Mouse (Mus musculus) MEL (cell line): ENCODE data around the gene Mmp9. TPM values are rescaled to one million over a fixed set of nuclear protein-coding genes. Genes with fewer than 3 reads are reported as not detected.
A peak's percentile ranks its signal among the peaks of the same experiment; 100 is the strongest.

Experiments
- DNase-seq: peaks from one replicate; pipeline ENCODE4 v3.0.0; 2011; ENCODE audit warnings: low read depth, low spot score
- H3K27ac ChIP-seq: 2 replicates; pipeline ENCODE4 v1.5.1; 2012; ENCODE audit warnings: low read depth, mild to moderate bottlenecking, control low read depth, low read length, moderate library complexity; ENCODE audit not compliant: control insufficient read depth
- H3K27me3 ChIP-seq, 2 experiments: fragments of 150-350 bp in 1 of 2; sonication (generic) in 1 of 2; 2 replicates each; pipeline ENCODE4 v1.6.1; 2012; ENCODE audit warnings: low read length in 2 of 2, mild to moderate bottlenecking in 2 of 2, improper control_type of control experiment in 1 of 2, moderate library complexity in 1 of 2; ENCODE audit not compliant: insufficient read depth in 2 of 2, control insufficient read depth in 1 of 2
- H3K36me3 ChIP-seq, 2 experiments: 2 replicates each; pipeline ENCODE4 v1.6.1; 2012 to 2014; ENCODE audit warnings: low read length in 2 of 2, improper control_type of control experiment in 1 of 2, inconsistent platforms in 1 of 2, mild to moderate bottlenecking in 1 of 2; ENCODE audit not compliant: insufficient read depth in 2 of 2, control insufficient read depth in 1 of 2
- H3K4me1 ChIP-seq, 2 experiments: fragments of 150-350 bp in 1 of 2; sonication (generic) in 1 of 2; 2 replicates each; pipeline ENCODE4 v1.6.1; 2012; ENCODE audit warnings: low read length in 2 of 2, improper control_type of control experiment in 1 of 2, mild to moderate bottlenecking in 1 of 2; ENCODE audit not compliant: insufficient read depth in 2 of 2, control insufficient read depth in 1 of 2
- H3K4me3 ChIP-seq, 2 experiments: fragments of 150-350 bp in 1 of 2; sonication (generic) in 1 of 2; 2 replicates each; pipeline ENCODE4 v1.5.1; 2012; ENCODE audit warnings: low read depth in 2 of 2, low read length in 2 of 2, mild to moderate bottlenecking in 2 of 2, moderate library complexity in 2 of 2, control low read depth in 1 of 2, improper control_type of control experiment in 1 of 2; ENCODE audit not compliant: control insufficient read depth in 1 of 2, insufficient read depth in 1 of 2
- H3K79me2 ChIP-seq: 2 replicates; pipeline ENCODE4 v1.6.1; 2012; ENCODE audit warnings: mild to moderate bottlenecking, low read length, moderate library complexity; ENCODE audit not compliant: control insufficient read depth, poor library complexity, insufficient read depth
- H3K9ac ChIP-seq: 2 replicates; pipeline ENCODE4 v1.6.1; 2012; ENCODE audit warnings: low read depth, mild to moderate bottlenecking, control low read depth, low read length, moderate library complexity; ENCODE audit not compliant: control insufficient read depth, poor library complexity, severe bottlenecking
- H3K9me3 ChIP-seq: fragments of 150-350 bp; sonication (generic); replicated peaks from 2 replicates; pipeline ENCODE4 v1.6.1; 2012; ENCODE audit warnings: mild to moderate bottlenecking, low read length, improper control_type of control experiment, moderate library complexity; ENCODE audit not compliant: insufficient read depth
- CHD2 ChIP-seq: IDR thresholded peaks from 2 replicates; pipeline ENCODE4 v1.6.1; 2011; ENCODE audit warnings: low read length, improper control_type of control experiment
- CTCF ChIP-seq, 3 experiments: IDR thresholded peaks in 2 of 3; conservative IDR thresholded peaks in 1 of 3; 2 replicates each; pipeline ENCODE4 v1.5.1; 2011 to 2012; ENCODE audit warnings: low read length in 3 of 3, low read depth in 2 of 3, mild to moderate bottlenecking in 2 of 3, improper control_type of control experiment in 1 of 3, inconsistent platforms in 1 of 3, mixed read lengths in 1 of 3, moderate library complexity in 1 of 3; ENCODE audit not compliant: control insufficient read depth in 1 of 3, insufficient read depth in 1 of 3, poor library complexity in 1 of 3, severe bottlenecking in 1 of 3
- EP300 ChIP-seq, 2 experiments: IDR thresholded peaks; 2 replicates each; pipeline ENCODE4 v1.6.1; 2011; ENCODE audit warnings: improper control_type of control experiment in 2 of 2, low read length in 2 of 2, low read depth in 1 of 2, mild to moderate bottlenecking in 1 of 2
- ETS1 ChIP-seq: IDR thresholded peaks from 2 replicates; pipeline ENCODE4 v1.6.1; 2012; ENCODE audit warnings: low read depth, mild to moderate bottlenecking, inconsistent platforms, low read length, improper control_type of control experiment, moderate library complexity
- GATA1 ChIP-seq: IDR thresholded peaks from 2 replicates; pipeline ENCODE4 v1.6.1; 2011; ENCODE audit warnings: low read depth, low read length, improper control_type of control experiment
- KAT2A ChIP-seq: conservative IDR thresholded peaks from 2 replicates; pipeline ENCODE4 v1.6.1; 2012; ENCODE audit warnings: low read depth, low read length, improper control_type of control experiment, inconsistent platforms
- MAX ChIP-seq: IDR thresholded peaks from 2 replicates; pipeline ENCODE4 v1.6.1; 2011; ENCODE audit warnings: low read length, improper control_type of control experiment
- MAZ ChIP-seq: IDR thresholded peaks from 2 replicates; pipeline ENCODE4 v1.6.1; 2012; ENCODE audit warnings: low read depth, mild to moderate bottlenecking, inconsistent platforms, low read length, improper control_type of control experiment
- MXI1 ChIP-seq: IDR thresholded peaks from 2 replicates; pipeline ENCODE4 v1.6.1; 2011; ENCODE audit warnings: mild to moderate bottlenecking, low read depth, low read length, improper control_type of control experiment
- MYC ChIP-seq: IDR thresholded peaks from 2 replicates; pipeline ENCODE4 v1.6.1; 2011; ENCODE audit warnings: low read depth, mild to moderate bottlenecking, low read length, improper control_type of control experiment, moderate library complexity
- NELFE ChIP-seq: IDR thresholded peaks from 2 replicates; pipeline ENCODE4 v1.6.1; 2011; ENCODE audit warnings: low read depth, low read length, improper control_type of control experiment
- NRF1 ChIP-seq: IDR thresholded peaks from 2 replicates; pipeline ENCODE4 v1.6.1; 2014; ENCODE audit warnings: low read depth, mild to moderate bottlenecking, inconsistent platforms, low read length, improper control_type of control experiment, moderate library complexity; ENCODE audit not compliant: poor library complexity, insufficient read depth, severe bottlenecking
- POLR2A ChIP-seq, 2 experiments: IDR thresholded peaks; 2 replicates each; pipeline ENCODE4 v1.6.1; 2011 to 2012; ENCODE audit warnings: low read length in 2 of 2, mild to moderate bottlenecking in 2 of 2, control low read depth in 1 of 2, improper control_type of control experiment in 1 of 2, low read depth in 1 of 2, moderate library complexity in 1 of 2; ENCODE audit not compliant: control insufficient read depth in 1 of 2, insufficient read depth in 1 of 2, poor library complexity in 1 of 2
- POLR2AphosphoS2 ChIP-seq: IDR thresholded peaks from 2 replicates; pipeline ENCODE4 v1.6.1; 2011; ENCODE audit warnings: low read length, improper control_type of control experiment
- RAD21 ChIP-seq: IDR thresholded peaks from 2 replicates; pipeline ENCODE4 v1.6.1; 2011; ENCODE audit warnings: mild to moderate bottlenecking, low read depth, low read length, improper control_type of control experiment
- RCOR1 ChIP-seq: IDR thresholded peaks from 2 replicates; pipeline ENCODE4 v1.6.1; 2012; ENCODE audit warnings: low read depth, mild to moderate bottlenecking, inconsistent platforms, low read length, improper control_type of control experiment
- SIN3A ChIP-seq: IDR thresholded peaks from 2 replicates; pipeline ENCODE4 v1.6.1; 2012; ENCODE audit warnings: low read length, improper control_type of control experiment, inconsistent platforms
- SMC3 ChIP-seq: IDR thresholded peaks from 2 replicates; pipeline ENCODE4 v1.6.1; 2011; ENCODE audit warnings: low read depth, low read length, improper control_type of control experiment
- TAL1 ChIP-seq: IDR thresholded peaks from 2 replicates; pipeline ENCODE4 v1.6.1; 2012; ENCODE audit warnings: mild to moderate bottlenecking, inconsistent platforms, low read length, moderate library complexity, mixed read lengths
- TCF12 ChIP-seq: IDR thresholded peaks from 2 replicates; pipeline ENCODE4 v1.6.1; 2014; ENCODE audit warnings: low read depth, mild to moderate bottlenecking, inconsistent platforms, low read length, improper control_type of control experiment, moderate library complexity
- UBTF ChIP-seq: IDR thresholded peaks from 2 replicates; pipeline ENCODE4 v1.6.1; 2012; ENCODE audit warnings: low read depth, mild to moderate bottlenecking, inconsistent platforms, low read length, improper control_type of control experiment, moderate library complexity, borderline replicate concordance; ENCODE audit not compliant: insufficient read depth
- USF1 ChIP-seq: IDR thresholded peaks from 2 replicates; pipeline ENCODE4 v1.6.1; 2014; ENCODE audit warnings: low read depth, mild to moderate bottlenecking, inconsistent platforms, low read length, improper control_type of control experiment, moderate library complexity
- USF2 ChIP-seq, 2 experiments: IDR thresholded peaks; 2 replicates each; pipeline ENCODE4 v1.6.1; 2011 to 2012; ENCODE audit warnings: improper control_type of control experiment in 2 of 2, low read length in 2 of 2, borderline replicate concordance in 1 of 2, inconsistent platforms in 1 of 2, low read depth in 1 of 2, mild to moderate bottlenecking in 1 of 2; ENCODE audit not compliant: insufficient read depth in 1 of 2
- ZC3H11A ChIP-seq: IDR thresholded peaks from 2 replicates; pipeline ENCODE4 v1.6.1; 2012; ENCODE audit warnings: low read depth, mild to moderate bottlenecking, inconsistent platforms, low read length, improper control_type of control experiment
- ZMIZ1 ChIP-seq: IDR thresholded peaks from 2 replicates; pipeline ENCODE4 v1.6.1; 2012; ENCODE audit warnings: low read depth, mild to moderate bottlenecking, inconsistent platforms, low read length, improper control_type of control experiment, moderate library complexity
- ZNF384 ChIP-seq: IDR thresholded peaks from 2 replicates; pipeline ENCODE4 v1.6.1; 2012; ENCODE audit warnings: low read depth, mild to moderate bottlenecking, inconsistent platforms, low read length, improper control_type of control experiment
- polyA plus RNA-seq, 2 experiments: library from polyadenylated mRNA; stranded (reverse) in 1 of 2; unstranded in 1 of 2; fragments of >175 nt in 1 of 2; fragments of >200 nt in 1 of 2; gene quantifications; 2 replicates each; pipeline versions ENCODE4 v1.2.1 to v1.2.4; 2012; ENCODE audit warnings: low replicate concordance in 2 of 2, low read depth in 1 of 2; ENCODE audit not compliant: insufficient read length in 2 of 2, insufficient read depth in 1 of 2, missing spikeins in 1 of 2
- total RNA-seq: library from RNA; depleted of rRNA; stranded (reverse); fragments of 300-350 nt; gene quantifications from 2 replicates; pipeline ENCODE4 v1.2.3, GENCODE M21; 2012

Gene Mmp9
- total and polyA plus RNA-seq, 3 experiments: 0.19 to 0.23 TPM; not detected in 1

DNA sequence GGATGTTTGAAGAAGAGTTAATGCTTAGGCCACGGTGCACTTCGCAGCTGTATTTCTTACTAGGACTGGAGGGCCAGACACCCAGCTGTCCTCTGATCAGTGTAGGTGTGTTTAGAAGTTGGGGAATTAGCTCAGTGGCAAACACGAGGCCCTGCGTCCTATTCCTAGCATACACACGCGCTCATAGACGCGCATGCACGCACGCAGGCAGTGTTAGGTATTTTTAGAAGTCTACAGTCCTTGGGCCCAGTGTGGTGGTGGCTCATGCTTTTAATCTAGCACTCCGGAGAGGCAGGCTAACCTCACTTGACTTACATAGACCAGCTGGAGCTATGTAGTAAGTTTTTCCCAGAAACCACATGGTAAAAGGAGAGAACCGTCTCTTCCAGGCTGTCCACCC, 28.4 kb upstream of the Mmp9 start:
- DNase-seq: peak; percentile 86
- H3K27ac ChIP-seq: peak overlapping the region; percentile 93
- TF ChIP-seq KAT2A (no peak), POLR2A (IDR thresholded peaks at IDR 0.05; ENCODE audit: control insufficient read depth in 1 of 2, insufficient read depth in 1 of 2, low read depth in 1 of 2, low read length in 2 of 2, poor library complexity in 1 of 2) (peak; percentile 16 to 38; a peak in 3 of 4 replicates), NELFE (no peak), NRF1 (peak; percentile 58; the same call in 1 of the 2 replicates), TAL1 (no peak), UBTF (no peak), MYC (peak; percentile 95), GATA1 (no peak), USF1 (no peak), EP300 (IDR thresholded peaks at IDR 0.05; ENCODE audit: low read depth in 1 of 2, low read length in 2 of 2) (no peak), USF2 (IDR thresholded peaks at IDR 0.05; ENCODE audit: borderline replicate concordance in 1 of 2, insufficient read depth in 1 of 2, low read depth in 1 of 2, low read length in 2 of 2) (no peak), CHD2 (no peak), POLR2AphosphoS2 (peak; percentile 47; the same call in 1 of the 2 replicates), MXI1 (peak; percentile 89), MAX (peak; percentile 79), MAZ (no peak)
- H3K36me3 ChIP-seq: peaks cover 0 to 14% of the 10 kb centered on the region in 2 experiments; a peak in 3 of 4 replicates
- H3K9me3 ChIP-seq: no peaks in the 10 kb centered on the region
- peaks cover 8 to 21% of the 10 kb centered on the region in 2 experiments for H3K4me1 ChIP-seq
- H3K79me2 ChIP-seq: peaks cover 25% of the 10 kb centered on the region
- H3K4me3 ChIP-seq: peak overlapping the region; percentile 73 to 78
- no peaks in the 10 kb centered on the region for H3K27me3 ChIP-seq
- peak overlapping the region; percentile 82 for H3K9ac ChIP-seq

DNA sequence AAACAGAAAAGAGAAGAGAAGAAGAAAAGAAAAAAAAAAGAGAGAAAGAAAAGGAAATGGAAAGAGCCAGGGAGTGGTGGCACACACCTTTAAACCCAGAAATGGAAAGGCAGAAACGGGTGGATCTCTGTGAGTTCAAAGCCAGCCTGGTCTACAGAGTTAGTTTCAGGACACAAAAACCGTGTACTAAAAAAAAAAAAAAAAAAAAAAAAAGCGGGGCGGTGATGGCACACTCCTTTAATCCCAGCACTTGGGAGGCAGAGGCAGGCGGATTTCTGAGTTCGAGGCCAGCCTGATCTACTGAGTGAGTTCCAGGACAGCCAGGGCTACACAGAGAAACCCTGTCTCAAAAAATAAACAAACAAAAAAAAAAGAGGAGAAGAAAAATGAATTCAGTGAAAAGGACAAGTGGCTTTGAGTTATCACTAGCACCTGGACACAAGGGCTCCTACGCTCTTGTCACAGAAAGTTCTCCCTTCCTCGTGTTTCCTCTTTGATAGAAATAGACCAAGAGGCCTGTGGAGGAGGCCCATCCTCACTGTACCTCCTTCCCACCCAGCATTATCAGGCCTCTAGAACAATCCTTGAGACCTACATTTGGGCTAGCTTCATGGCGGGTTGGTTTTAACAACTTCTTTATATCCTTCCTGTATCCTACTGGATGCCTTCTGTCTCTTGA, 27.7 kb upstream of the Mmp9 start:
- Histone ChIP-seq H3K9ac (peak overlapping the region; percentile 82), H3K27ac (peak overlapping the region; percentile 93), H3K36me3 (peaks cover 0 to 14% of the 10 kb centered on the region in 2 experiments; a peak in 3 of 4 replicates), H3K9me3 (no peaks in the 10 kb centered on the region), H3K27me3 (no peaks in the 10 kb centered on the region), H3K79me2 (peaks cover 25% of the 10 kb centered on the region), H3K4me1 (peaks cover 8 to 21% of the 10 kb centered on the region in 2 experiments), H3K4me3 (peak overlapping the region; percentile 73 to 78)
- TF ChIP-seq ZC3H11A: no peak
- TF ChIP-seq POLR2A (IDR thresholded peaks at IDR 0.05; ENCODE audit: control insufficient read depth in 1 of 2, insufficient read depth in 1 of 2, low read depth in 1 of 2, low read length in 2 of 2, poor library complexity in 1 of 2): no peak
- peak; percentile 36; the same call in 1 of the 2 replicates for TF ChIP-seq MXI1
- peak; percentile 24; the same call in 1 of the 2 replicates for TF ChIP-seq MAX
- no peak for TF ChIP-seq POLR2AphosphoS2
- no peak for TF ChIP-seq CTCF (IDR thresholded peaks at IDR 0.05 in 2 of 3, conservative IDR thresholded peaks at IDR 0.05 in 1 of 3; ENCODE audit: control insufficient read depth in 1 of 3, insufficient read depth in 1 of 3, low read depth in 2 of 3, low read length in 3 of 3, poor library complexity in 1 of 3, severe bottlenecking in 1 of 3)
- no peak for TF ChIP-seq USF1
- TF ChIP-seq ZNF384: peak; percentile 80
- TF ChIP-seq SIN3A: no peak
- TF ChIP-seq TAL1: peak; percentile 54
- TF ChIP-seq TCF12: no peak; the same call in 1 of the 2 replicates
- TF ChIP-seq RAD21: no peak
- TF ChIP-seq ETS1: no peak
- peak; percentile 20; the same call in 1 of the 2 replicates for TF ChIP-seq GATA1
- TF ChIP-seq ZMIZ1: no peak
- no peak for TF ChIP-seq SMC3
- TF ChIP-seq EP300 (IDR thresholded peaks at IDR 0.05; ENCODE audit: low read depth in 1 of 2, low read length in 2 of 2): peak in 1 of 2 experiments; percentile 33; a peak in 3 of 4 replicates
- no peak for TF ChIP-seq UBTF
- TF ChIP-seq MYC: 0 out of 2 replicates have a peak, but pooled peaks have one; percentile 29
- no peak for TF ChIP-seq RCOR1
- DNase-seq: peak; percentile 74
